Mouse (Mus musculus) brain, embryonic 14.5 days (tissue): ENCODE data around the gene Mb.

ENCODE experiments used
- CTCF ChIP-seq: fragments of 200-500 bp; IDR thresholded peaks from 2 replicates; pipeline ENCODE4 v1.5.1; 2012; ENCODE audit warnings: inconsistent platforms, mild to moderate bottlenecking, moderate library complexity, borderline replicate concordance; ENCODE audit not compliant: insufficient read depth, insufficient read length; ENCODE audit errors: extremely low read depth
- POLR2A ChIP-seq: fragments of 200-500 bp; IDR thresholded peaks from 2 replicates; pipeline ENCODE4 v1.6.1; 2012; ENCODE audit warnings: mild to moderate bottlenecking, inconsistent platforms, borderline replicate concordance; ENCODE audit not compliant: poor library complexity, insufficient read depth, insufficient read length, severe bottlenecking; ENCODE audit errors: extremely low read depth

GRCm38 (mm10) chr15:77017897-77018296 is 32.6 kb downstream of the Mb start:
- no peak for TF ChIP-seq CTCF
- no peak for TF ChIP-seq POLR2A
